Mouse (Mus musculus): ENCODE results near the gene Gna12.

DNA sequence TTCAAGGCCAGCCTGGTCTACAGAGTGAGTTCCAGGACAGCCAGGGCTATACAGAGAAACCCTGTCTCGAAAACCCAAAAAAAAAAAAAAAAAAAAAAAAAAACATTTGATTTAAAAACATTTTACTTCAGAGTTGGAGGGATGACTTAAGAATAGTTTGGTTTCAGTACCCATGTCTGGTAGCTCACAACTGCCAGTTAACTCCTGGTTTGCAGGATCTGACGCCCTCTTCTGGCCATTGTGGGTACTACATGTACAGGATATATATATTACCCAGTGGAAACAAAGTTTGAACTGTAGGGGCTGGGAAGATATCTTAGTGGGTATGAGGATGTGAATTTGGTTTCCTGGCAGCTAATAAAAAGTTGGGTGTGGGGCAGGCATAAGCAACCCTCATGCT is 79.3 kb downstream of the Gna12 start:
- TF ChIP-seq TAL1 (IDR thresholded peaks at IDR 0.05; ENCODE audit: low read length) = no peak
- no peak for TF ChIP-seq GATA1 (IDR thresholded peaks at IDR 0.05; ENCODE audit: low read length)
